Mouse (Mus musculus) spleen, postnatal 36 days (tissue): ENCODE measurements around the gene 4921504E06Rik.

ENCODE experiments used
- DNase-seq, 2 experiments: peaks; one replicate each; pipeline ENCODE4 v3.0.0; 2022; ENCODE audit warnings: low spot score in 2 of 2, mixed read lengths in 1 of 2

4921504E06Rik gene

GRCm38 (mm10) chr2:19553821-19554592, at the start of gene 4921504E06Rik:
4921504E06Rik (minus strand) TSS chr2:19553914.
- DNase-seq, result peak; percentile 40 to 44

GRCm38 (mm10) chr2:19601386-19601925, 47.7 kb upstream of the 4921504E06Rik start:
- no peak for DNase-seq

GRCm38 (mm10) chr2:19600860-19601259, 47.1 kb upstream of the 4921504E06Rik start:
- DNase-seq, result no peak

GRCm38 (mm10) chr2:19599801-19600200, 46.1 kb upstream of the 4921504E06Rik start:
- DNase-seq, result peak; percentile 3 to 4

- DNase-seq, result no peak
Observed at GRCm38 (mm10) chr2:19596988-19597387, 43.3 kb upstream of the 4921504E06Rik start.

- DNase-seq, result no peak
Observed at GRCm38 (mm10) chr2:19596426-19596825, 42.7 kb upstream of the 4921504E06Rik start.

- DNase-seq, result no peak
Observed at GRCm38 (mm10) chr2:19594856-19595255, 41.1 kb upstream of the 4921504E06Rik start.

- DNase-seq, result no peak
Observed at GRCm38 (mm10) chr2:19579846-19580245, 26.1 kb upstream of the 4921504E06Rik start.

- DNase-seq, result no peak
Observed at GRCm38 (mm10) chr2:19579180-19579579, 25.5 kb upstream of the 4921504E06Rik start.

- DNase-seq, result no peak
Observed at GRCm38 (mm10) chr2:19562114-19562829, 8.6 kb upstream of the 4921504E06Rik start.

- no peak for DNase-seq
Observed at GRCm38 (mm10) chr2:19560654-19561053, 6.9 kb upstream of the 4921504E06Rik start.

GRCm38 (mm10) chr2:19560071-19560470, 6.4 kb upstream of the 4921504E06Rik start:
- DNase-seq, result no peak

- peak in 1 of 2 experiments; percentile 2 for DNase-seq
Observed at GRCm38 (mm10) chr2:19551396-19551795, 2.3 kb downstream of the 4921504E06Rik start.

- DNase-seq, result no peak
Observed at GRCm38 (mm10) chr2:19540906-19541305, 12.8 kb downstream of the 4921504E06Rik start.

GRCm38 (mm10) chr2:19529428-19529827, 24.3 kb downstream of the 4921504E06Rik start:
- DNase-seq, result no peak

- DNase-seq, result peak; percentile 66 to 76
Observed at GRCm38 (mm10) chr2:19528797-19529196, 24.9 kb downstream of the 4921504E06Rik start.

- DNase-seq, result no peak
Observed at GRCm38 (mm10) chr2:19524071-19524470, 29.6 kb downstream of the 4921504E06Rik start.

- peak; percentile 24 to 40 for DNase-seq
Observed at GRCm38 (mm10) chr2:19521662-19522061, 32.1 kb downstream of the 4921504E06Rik start.

GRCm38 (mm10) chr2:19520617-19521016, 33.1 kb downstream of the 4921504E06Rik start:
- no peak for DNase-seq

- peak; percentile 33 to 58 for DNase-seq
Observed at GRCm38 (mm10) chr2:19519768-19520167, 33.9 kb downstream of the 4921504E06Rik start.

- no peak for DNase-seq
Observed at GRCm38 (mm10) chr2:19517952-19518351, 35.8 kb downstream of the 4921504E06Rik start.

GRCm38 (mm10) chr2:19512381-19512780, 41.3 kb downstream of the 4921504E06Rik start:
- DNase-seq, result no peak

- DNase-seq, result no peak
Observed at GRCm38 (mm10) chr2:19511032-19511431, 42.7 kb downstream of the 4921504E06Rik start.
